Mouse (Mus musculus) liver, embryonic 14 days (tissue): Measurements from ENCODE around the gene Nudcd3. TPM values are rescaled to one million over a fixed set of nuclear protein-coding genes. Genes with fewer than 3 reads are reported as not detected.

Experiments
- polyA plus RNA-seq: library from polyadenylated mRNA; depleted of rRNA; stranded (reverse); fragments of >200 nt; gene quantifications from 2 replicates; pipeline ENCODE4 v1.2.3, GENCODE M21; 2012; rRNA removed

Gene Nudcd3
- 10.2 and 11.7 TPM in 2 replicates for polyA plus RNA-seq

DNA sequence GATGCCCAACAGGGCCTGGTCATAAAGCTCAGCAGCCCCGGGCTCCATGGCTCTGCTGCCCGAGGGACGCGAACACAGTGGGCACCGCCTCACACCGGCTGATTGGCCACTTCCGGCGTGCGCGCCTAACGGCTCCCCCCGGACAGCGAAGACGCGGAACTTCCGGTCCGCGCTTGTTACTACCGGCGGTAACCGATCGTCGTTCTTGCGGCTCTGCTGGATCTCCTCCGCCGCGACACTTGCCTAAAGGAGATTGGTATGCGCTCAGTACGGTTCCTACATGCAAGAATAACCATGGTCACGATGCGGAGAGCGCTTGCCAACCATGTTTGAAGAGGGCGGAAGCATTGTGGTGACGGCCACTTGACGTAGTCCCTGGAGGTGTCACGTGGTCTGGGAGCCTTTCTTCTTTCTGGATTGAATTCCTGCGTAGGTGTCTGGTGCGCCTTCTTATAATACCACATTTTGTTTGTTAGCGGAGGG, at the start of gene Nudcd3:
Gene Nudcd3, minus strand, starts transcription at position 329 of the 483 bp plus-strand sequence.

DNA sequence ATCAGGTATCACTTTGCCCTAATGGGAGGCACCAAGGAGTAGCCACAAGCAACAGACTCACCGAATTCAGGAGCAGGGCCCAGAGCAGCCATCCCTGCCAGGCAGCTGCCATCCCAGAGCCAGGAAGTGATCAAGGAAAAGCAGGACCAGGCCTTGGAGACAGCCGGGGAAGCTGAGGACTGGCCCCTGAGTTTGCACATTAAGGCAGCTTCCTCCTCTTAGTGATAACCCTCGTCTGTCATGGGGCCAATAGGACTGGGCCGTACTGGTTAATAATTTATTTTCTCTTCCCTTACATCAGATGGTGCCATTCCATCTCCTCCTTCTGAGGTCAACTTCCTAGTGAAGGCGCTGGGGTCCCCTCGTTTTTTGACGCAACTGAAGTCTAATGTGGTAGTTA, 29.8 kb upstream of the Nudcd3 start, which contains the start of gene Npc1l1:
Gene Npc1l1, minus strand, starts transcription at position 132 of the 400 bp plus-strand sequence.

DNA sequence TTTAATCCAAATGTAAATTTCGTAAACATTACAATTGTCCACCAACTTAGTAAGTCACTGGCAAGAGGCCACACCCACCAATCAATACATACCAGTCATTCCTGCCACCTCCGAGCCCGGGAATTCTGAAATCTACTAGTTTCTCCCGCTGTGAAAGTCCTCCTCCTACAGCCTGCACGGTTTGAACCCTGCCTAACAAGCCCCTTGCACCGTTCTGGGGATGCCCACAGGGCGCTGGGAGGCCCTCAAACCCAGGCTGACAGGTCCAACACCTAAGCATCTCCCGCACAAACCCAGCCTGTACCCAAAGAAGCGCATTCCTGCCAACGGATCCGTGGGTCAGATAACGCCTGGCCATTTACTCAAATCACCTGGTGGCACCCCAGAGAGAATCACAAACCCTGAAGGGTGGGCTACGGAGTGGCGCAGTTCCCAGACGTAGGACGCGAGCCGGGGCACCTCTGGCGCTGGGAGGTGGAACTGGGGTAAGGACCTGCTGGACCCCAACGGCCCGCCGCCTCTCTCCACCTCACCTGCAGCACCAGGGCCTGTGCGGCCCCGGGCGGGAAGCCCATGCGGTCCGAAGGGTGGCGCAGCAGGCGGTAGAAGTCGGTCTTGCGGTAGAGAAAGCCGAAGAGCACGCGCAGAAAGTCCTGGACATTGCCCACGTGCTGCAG, 667 bp downstream of the Nudcd3 start, which contains the start of gene A730071L15Rik:
Gene A730071L15Rik, plus strand, starts transcription at position 620 of the 677 bp plus-strand sequence.

DNA sequence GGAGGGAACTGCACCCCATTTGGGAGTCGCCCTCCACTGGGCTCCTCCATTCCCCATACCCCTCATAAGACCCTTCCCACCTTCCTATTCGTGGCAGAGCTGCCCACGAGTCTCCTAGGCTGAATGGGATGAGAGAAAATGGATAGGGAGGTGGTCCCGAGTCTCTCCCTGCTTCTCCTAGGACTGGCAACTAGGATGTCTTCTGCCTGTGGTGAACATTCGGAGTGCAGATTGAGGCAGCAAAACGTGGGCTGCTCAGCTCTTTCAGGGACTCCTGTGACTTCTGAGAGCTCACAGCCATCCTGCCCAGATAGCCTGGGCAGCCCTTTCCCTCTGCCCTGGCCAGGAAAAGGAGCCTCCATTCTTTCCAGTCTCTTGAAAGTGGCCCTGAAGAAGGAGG, 134.0 kb downstream of the Nudcd3 start, which contains the start of gene Camk2b:
Gene Camk2b, minus strand, starts transcription at position 187 of the 400 bp plus-strand sequence.

Other genes starting within 250 kb of the Nudcd3 start
- 17.9 and 20.3 TPM in 2 replicates for gene Ykt6, start 244.7 kb downstream of the Nudcd3 start, polyA plus RNA-seq
- gene Camk2b, start 134.1 kb downstream of the Nudcd3 start, polyA plus RNA-seq = 0.37 and 0.43 TPM in 2 replicates
- gene A730071L15Rik, start 386 bp downstream of the Nudcd3 start, polyA plus RNA-seq = 0.06 TPM in 2 replicates
- gene Npc1l1, start 29.7 kb upstream of the Nudcd3 start, polyA plus RNA-seq = 0.08 and 0.09 TPM in 2 replicates
- 27.3 and 31.2 TPM in 2 replicates for gene Ddx56, start 67.4 kb upstream of the Nudcd3 start, polyA plus RNA-seq
- gene Tmed4, start 74.5 kb upstream of the Nudcd3 start, polyA plus RNA-seq = 25.5 and 28.9 TPM in 2 replicates
- gene Ogdh, start 91.2 kb upstream of the Nudcd3 start, polyA plus RNA-seq = 37.9 and 43.6 TPM in 2 replicates
- 5.4 and 7.5 TPM in 2 replicates for gene Zmiz2, start 188.7 kb upstream of the Nudcd3 start, polyA plus RNA-seq
- 1,822 and 2,000 TPM in 2 replicates for gene Ppia, start 215.0 kb upstream of the Nudcd3 start, polyA plus RNA-seq
- 44.4 TPM in 2 replicates for gene H2afv, start 244.0 kb upstream of the Nudcd3 start, polyA plus RNA-seq